Mouse (Mus musculus): Measurements from ENCODE around the gene Hoxa2. TPM values are rescaled to one million over a fixed set of nuclear protein-coding genes. Genes with fewer than 3 reads are reported as not detected.

Hoxa2 gene
- total and polyA plus RNA-seq, 2 experiments from 2014 or later, result 3.0 TPM; not detected in 1

DNA sequence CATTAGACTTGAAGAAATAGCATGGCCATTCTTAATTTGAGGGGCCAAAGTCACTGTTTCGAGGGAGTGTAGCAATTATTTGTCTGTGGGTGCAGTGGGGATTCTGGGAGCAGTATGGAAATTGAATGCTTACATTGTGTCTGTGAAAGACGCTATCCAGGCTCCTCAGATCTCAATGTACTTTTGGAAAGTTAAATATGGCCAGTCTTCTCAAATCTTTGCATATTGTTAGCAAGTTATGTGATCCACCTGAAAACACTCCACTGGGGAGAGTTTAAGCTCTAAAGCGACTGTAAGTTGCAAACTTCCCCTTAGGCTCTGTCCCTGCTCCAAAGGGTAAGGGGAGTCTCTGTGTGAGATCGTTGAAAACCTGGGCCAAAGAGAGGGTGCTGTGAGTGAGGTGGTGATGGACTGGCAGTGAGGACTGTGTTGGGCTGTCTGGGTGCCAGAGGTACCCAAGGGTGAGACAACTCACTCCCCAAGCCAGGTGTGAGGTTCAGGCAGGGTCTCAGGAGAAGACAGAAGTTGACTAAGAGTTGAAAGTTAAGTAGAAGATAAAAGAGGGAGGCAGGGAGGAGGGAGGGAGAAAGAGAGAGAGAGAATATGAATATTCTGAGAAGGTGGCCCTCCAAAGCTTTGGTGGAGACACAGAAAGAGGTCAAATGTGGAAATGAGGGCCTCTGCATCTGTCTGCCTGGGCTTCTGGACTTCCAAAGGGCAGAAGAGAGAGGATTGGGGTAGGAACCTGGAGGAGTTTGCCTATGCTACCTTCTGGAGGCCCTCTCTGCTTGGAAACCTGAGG lies 42.5 kb upstream of the Hoxa2 start:
- TF ChIP-seq CTCF (IDR thresholded peaks at IDR 0.05), result no peak
- no peaks in the 10 kb centered on the region for H3K4me1 ChIP-seq (ENCODE audit: insufficient read depth, low read length)
- ATAC-seq (ENCODE audit: low FRiP score) (no peak), DNase-seq (ENCODE audit: low spot score) (no peak)
- 6% methylated on average over 4 of the region's 4 CpGs for WGBS
- H3K4me3 ChIP-seq (ENCODE audit: low read depth, low read length), result no peak overlapping the region
- H3K27ac ChIP-seq (ENCODE audit: low read depth, low read length), result no peak overlapping the region
- H3K27me3 ChIP-seq (ENCODE audit: insufficient read depth, low read length), result peaks cover 97% of the 10 kb centered on the region
- no peak overlapping the region for H3K9ac ChIP-seq (replicated peaks; ENCODE audit: low read length, poor library complexity, severe bottlenecking)
- no peak overlapping the region for H3K4me2 ChIP-seq (ENCODE audit: low read depth, low read length, poor library complexity, severe bottlenecking)
- no peaks in the 10 kb centered on the region for H3K9me3 ChIP-seq (ENCODE audit: low read length)
- H3K36me3 ChIP-seq (ENCODE audit: insufficient read depth, low read length), result no peaks in the 10 kb centered on the region

GRCm38 (mm10) chr6:52205638-52206621 lies 41.3 kb upstream of the Hoxa2 start:
- no peaks in the 10 kb centered on the region for H3K9me3 ChIP-seq (ENCODE audit: low read length)
- ATAC-seq (ENCODE audit: low FRiP score), result no peak
- no peak overlapping the region for H3K4me2 ChIP-seq (ENCODE audit: low read depth, low read length, poor library complexity, severe bottlenecking)
- 1% methylated on average over 55 of the region's 55 CpGs for WGBS
- H3K27ac ChIP-seq (ENCODE audit: low read depth, low read length), result no peak overlapping the region
- H3K36me3 ChIP-seq (ENCODE audit: insufficient read depth, low read length), result no peaks in the 10 kb centered on the region
- no peak overlapping the region for H3K9ac ChIP-seq (replicated peaks; ENCODE audit: low read length, poor library complexity, severe bottlenecking)
- TF ChIP-seq CTCF (IDR thresholded peaks at IDR 0.05), result no peak
- H3K27me3 ChIP-seq (ENCODE audit: insufficient read depth, low read length), result peaks cover 97% of the 10 kb centered on the region
- no peaks in the 10 kb centered on the region for H3K4me1 ChIP-seq (ENCODE audit: insufficient read depth, low read length)
- no peak overlapping the region for H3K4me3 ChIP-seq (ENCODE audit: low read depth, low read length)
- DNase-seq (ENCODE audit: low spot score), result no peak

- Histone ChIP-seq H3K9ac (replicated peaks; ENCODE audit: low read length, poor library complexity, severe bottlenecking) (no peak overlapping the region), H3K36me3 (ENCODE audit: insufficient read depth, low read length) (no peaks in the 10 kb centered on the region), H3K4me1 (ENCODE audit: insufficient read depth, low read length) (no peaks in the 10 kb centered on the region), H3K4me2 (ENCODE audit: low read depth, low read length, poor library complexity, severe bottlenecking) (no peak overlapping the region), H3K27ac (ENCODE audit: low read depth, low read length) (no peak overlapping the region), H3K9me3 (ENCODE audit: low read length) (no peaks in the 10 kb centered on the region), H3K27me3 (ENCODE audit: insufficient read depth, low read length) (peaks cover 99% of the 10 kb centered on the region), H3K4me3 (ENCODE audit: low read depth, low read length) (no peak overlapping the region)
- TF ChIP-seq CTCF (IDR thresholded peaks at IDR 0.05), result no peak
- DNase-seq (ENCODE audit: low spot score), result no peak
- WGBS, result 5% methylated on average over 14 of the region's 14 CpGs
- no peak for ATAC-seq (ENCODE audit: low FRiP score)
Measured at GRCm38 (mm10) chr6:52205221-52205620, 40.6 kb upstream of the Hoxa2 start.

DNA sequence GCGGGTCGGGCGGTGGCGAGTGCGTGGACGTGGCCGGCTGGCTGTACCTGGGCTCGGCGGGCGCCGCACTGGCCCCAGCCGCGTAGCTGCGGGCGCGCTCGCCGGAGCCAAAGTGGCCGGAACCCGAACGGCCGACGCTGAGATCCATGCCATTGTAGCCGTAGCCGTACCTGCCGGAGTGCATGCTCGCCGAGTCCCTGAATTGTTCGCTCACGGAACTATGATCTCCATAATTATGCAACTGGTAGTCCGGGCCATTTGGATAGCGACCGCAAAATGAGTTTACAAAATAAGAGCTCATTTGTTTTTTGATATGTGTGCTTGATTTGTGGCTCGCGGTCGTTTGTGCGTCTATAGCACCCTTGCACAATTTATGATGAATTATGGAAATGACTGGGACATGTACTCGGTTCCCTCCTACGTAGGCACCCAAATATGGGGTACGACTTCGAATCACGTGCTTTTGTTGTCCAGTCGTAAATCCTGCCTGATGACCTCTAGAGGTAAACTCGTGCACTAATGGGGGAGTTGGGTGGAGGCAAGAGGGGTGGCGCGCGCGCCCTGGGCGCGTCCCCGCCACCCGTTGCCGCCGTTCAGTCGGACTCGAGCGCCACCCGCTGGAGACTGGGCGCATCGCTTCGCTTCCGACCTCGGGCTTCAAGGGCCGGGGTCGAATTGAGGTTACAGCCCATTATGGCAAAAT lies 39.6 kb upstream of the Hoxa2 start, which contains the start of gene Hoxa5:
Gene Hoxa5 (minus strand): TSS at position 538 of the 703 bp plus-strand sequence.
- Histone ChIP-seq H3K36me3 (ENCODE audit: insufficient read depth, low read length) (no peaks in the 10 kb centered on the region), H3K9ac (replicated peaks; ENCODE audit: low read length, poor library complexity, severe bottlenecking) (no peak within 1 kb of the TSS), H3K4me2 (ENCODE audit: low read depth, low read length, poor library complexity, severe bottlenecking) (0 out of 2 replicates have a peak within 1 kb of the TSS, but pooled peaks have one; percentile 20), H3K27ac (ENCODE audit: low read depth, low read length) (no peak within 1 kb of the TSS), H3K9me3 (ENCODE audit: low read length) (no peaks in the 10 kb centered on the region), H3K4me3 (ENCODE audit: low read depth, low read length) (peak within 1 kb of the TSS; percentile 0; the same call in 1 of the 2 replicates), H3K4me1 (ENCODE audit: insufficient read depth, low read length) (no peaks in the 10 kb centered on the region), H3K27me3 (ENCODE audit: insufficient read depth, low read length) (peaks cover 98% of the 10 kb centered on the region)
- DNase-seq (ENCODE audit: low spot score), result peak; percentile 82
- no peak for ATAC-seq (ENCODE audit: low FRiP score)
- under 1% methylated on average over 65 of the region's 65 CpGs for WGBS
- TF ChIP-seq CTCF (IDR thresholded peaks at IDR 0.05), result peak; percentile 64

GRCm38 (mm10) chr6:52203371-52204049 lies 38.9 kb upstream of the Hoxa2 start:
- peak overlapping the region; percentile 0; the same call in 1 of the 2 replicates for H3K4me3 ChIP-seq (ENCODE audit: low read depth, low read length)
- H3K9ac ChIP-seq (replicated peaks; ENCODE audit: low read length, poor library complexity, severe bottlenecking), result no peak overlapping the region
- under 1% methylated on average over 39 of the region's 46 CpGs for WGBS
- TF ChIP-seq CTCF (IDR thresholded peaks at IDR 0.05), result no peak
- ATAC-seq (ENCODE audit: low FRiP score) (no peak), DNase-seq (ENCODE audit: low spot score) (no peak)
- no peaks in the 10 kb centered on the region for H3K9me3 ChIP-seq (ENCODE audit: low read length)
- peaks cover 98% of the 10 kb centered on the region for H3K27me3 ChIP-seq (ENCODE audit: insufficient read depth, low read length)
- no peak overlapping the region for H3K27ac ChIP-seq (ENCODE audit: low read depth, low read length)
- no peaks in the 10 kb centered on the region for H3K36me3 ChIP-seq (ENCODE audit: insufficient read depth, low read length)
- H3K4me2 ChIP-seq (ENCODE audit: low read depth, low read length, poor library complexity, severe bottlenecking), result 0 out of 2 replicates have a peak overlapping the region, but pooled peaks have one; percentile 20
- H3K4me1 ChIP-seq (ENCODE audit: insufficient read depth, low read length), result no peaks in the 10 kb centered on the region

Measured in midbrain, postnatal 0 days (tissue).